Mouse (Mus musculus): Measurements from ENCODE around the gene Pgpep1. TPM values are rescaled to one million over a fixed set of nuclear protein-coding genes. Genes with fewer than 3 reads are reported as not detected.

The Pgpep1 gene
- total RNA-seq, 1 experiment = 21.4 TPM

GRCm38 (mm10) chr8:70657214-70657613 lies 3.0 kb downstream of the Pgpep1 start:
- in situ Hi-C loops (cut with MboI; ENCODE audit: low sequenced_read_pairs in 2 of 2, unreplicated experiment in 2 of 2) = no loop called here
- TF ChIP-seq ZNF384 (IDR thresholded peaks at IDR 0.05; ENCODE audit: low read depth, low read length) (no peak), CHD2 (IDR thresholded peaks at IDR 0.05; ENCODE audit: low read depth, low read length) (no peak), ZC3H11A (IDR thresholded peaks at IDR 0.05; ENCODE audit: borderline replicate concordance, low read depth, low read length) (no peak), HCFC1 (IDR thresholded peaks at IDR 0.05; ENCODE audit: borderline replicate concordance, insufficient read depth, low read length) (no peak), MAFK (IDR thresholded peaks at IDR 0.05; ENCODE audit: insufficient read depth, low read depth, low read length) (no peak)

DNA sequence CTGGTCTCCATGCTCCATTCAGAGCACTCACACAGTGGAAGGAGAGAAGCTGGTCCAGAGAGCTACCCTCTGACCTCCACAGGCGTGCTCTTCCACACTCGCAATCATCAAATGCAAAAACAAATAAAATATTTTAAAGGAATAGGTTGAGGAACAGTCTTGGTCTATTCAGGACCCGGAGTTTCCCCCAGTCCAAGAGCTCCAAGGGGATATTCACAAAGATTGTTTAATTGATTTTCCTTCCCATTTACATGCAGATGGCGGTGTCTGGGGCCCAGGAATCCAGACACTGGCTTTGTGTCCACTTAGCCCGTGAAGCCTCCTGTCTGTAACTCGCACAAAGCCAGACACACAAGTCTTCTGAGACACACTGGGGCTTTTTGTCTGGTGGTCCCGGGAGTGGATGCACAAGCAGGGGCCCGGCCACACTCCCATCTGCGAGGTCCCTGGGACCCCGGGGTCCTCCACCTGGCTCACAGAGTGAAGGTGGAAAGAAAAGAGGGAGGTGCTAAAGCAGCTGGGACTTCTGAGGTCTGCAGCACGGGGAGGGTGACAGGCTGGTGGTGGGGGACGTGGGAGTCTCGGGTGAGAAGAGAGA lies 3.9 kb downstream of the Pgpep1 start:
- no peak for DNase-seq (ENCODE audit: low read depth, low spot score)
- H3K4me1 ChIP-seq (ENCODE audit: control insufficient read depth in 2 of 2, insufficient read depth in 2 of 2, low read length in 2 of 2, poor library complexity in 1 of 2) = peaks cover 5 to 21% of the 10 kb centered on the region in 2 experiments; a peak in 3 of 4 replicates
- in situ Hi-C loops (cut with MboI; ENCODE audit: low sequenced_read_pairs in 2 of 2, unreplicated experiment in 2 of 2) = no loop called here
- TF ChIP-seq ZC3H11A (IDR thresholded peaks at IDR 0.05; ENCODE audit: borderline replicate concordance, low read depth, low read length) (no peak), CHD2 (IDR thresholded peaks at IDR 0.05; ENCODE audit: low read depth, low read length) (no peak), HCFC1 (IDR thresholded peaks at IDR 0.05; ENCODE audit: borderline replicate concordance, insufficient read depth, low read length) (no peak), ZNF384 (IDR thresholded peaks at IDR 0.05; ENCODE audit: low read depth, low read length) (no peak), MAFK (IDR thresholded peaks at IDR 0.05; ENCODE audit: insufficient read depth, low read depth, low read length) (no peak)
- 0 out of 2 replicates have a peak overlapping the region, but pooled peaks have one; percentile 8 for H3K27ac ChIP-seq (ENCODE audit: insufficient read depth, low read depth, low read length, poor library complexity, severe bottlenecking)
- no peak overlapping the region for H3K4me3 ChIP-seq (ENCODE audit: insufficient read depth in 1 of 2, low read depth in 1 of 2, low read length in 2 of 2, poor library complexity in 1 of 2, severe bottlenecking in 1 of 2)
- peak overlapping the region; percentile 58; the same call in 1 of the 2 replicates for H3K9ac ChIP-seq (ENCODE audit: insufficient read depth, low read depth, low read length, poor library complexity, severe bottlenecking)
- H3K9me3 ChIP-seq (ENCODE audit: control insufficient read depth, insufficient read depth, low read depth, low read length) = no peaks in the 10 kb centered on the region
- peaks cover 16% of the 10 kb centered on the region; the same call in 1 of the 2 replicates for H3K36me3 ChIP-seq (ENCODE audit: control insufficient read depth, insufficient read depth, low read length, poor library complexity, severe bottlenecking)

More at GRCm38 (mm10) chr8:70657214-70657613, 3.0 kb downstream of the Pgpep1 start:
- DNase-seq (ENCODE audit: low read depth, low spot score) = no peak
- no peak overlapping the region for H3K27ac ChIP-seq (ENCODE audit: insufficient read depth, low read depth, low read length, poor library complexity, severe bottlenecking)
- no peaks in the 10 kb centered on the region for H3K9me3 ChIP-seq (ENCODE audit: control insufficient read depth, insufficient read depth, low read depth, low read length)
- no peak overlapping the region for H3K4me3 ChIP-seq (ENCODE audit: insufficient read depth in 1 of 2, low read depth in 1 of 2, low read length in 2 of 2, poor library complexity in 1 of 2, severe bottlenecking in 1 of 2)
- peaks cover 5 to 17% of the 10 kb centered on the region in 2 experiments; a peak in 3 of 4 replicates for H3K4me1 ChIP-seq (ENCODE audit: control insufficient read depth in 2 of 2, insufficient read depth in 2 of 2, low read length in 2 of 2, poor library complexity in 1 of 2)
- peaks cover 11% of the 10 kb centered on the region; the same call in 1 of the 2 replicates for H3K36me3 ChIP-seq (ENCODE audit: control insufficient read depth, insufficient read depth, low read length, poor library complexity, severe bottlenecking)
- H3K9ac ChIP-seq (ENCODE audit: insufficient read depth, low read depth, low read length, poor library complexity, severe bottlenecking) = no peak overlapping the region

- H3K36me3 ChIP-seq (ENCODE audit: control insufficient read depth, insufficient read depth, low read length, poor library complexity, severe bottlenecking) = peaks cover 20% of the 10 kb centered on the region; the same call in 1 of the 2 replicates
- H3K27ac ChIP-seq (ENCODE audit: insufficient read depth, low read depth, low read length, poor library complexity, severe bottlenecking) = 0 out of 2 replicates have a peak overlapping the region, but pooled peaks have one; percentile 8
- peaks cover 4 to 21% of the 10 kb centered on the region in 2 experiments; a peak in 3 of 4 replicates for H3K4me1 ChIP-seq (ENCODE audit: control insufficient read depth in 2 of 2, insufficient read depth in 2 of 2, low read length in 2 of 2, poor library complexity in 1 of 2)
- in situ Hi-C loops (cut with MboI; ENCODE audit: low sequenced_read_pairs in 2 of 2, unreplicated experiment in 2 of 2) = no loop called here
- no peak overlapping the region for H3K4me3 ChIP-seq (ENCODE audit: insufficient read depth in 1 of 2, low read depth in 1 of 2, low read length in 2 of 2, poor library complexity in 1 of 2, severe bottlenecking in 1 of 2)
- no peak for TF ChIP-seq ZC3H11A (IDR thresholded peaks at IDR 0.05; ENCODE audit: borderline replicate concordance, low read depth, low read length)
- TF ChIP-seq MAFK (IDR thresholded peaks at IDR 0.05; ENCODE audit: insufficient read depth, low read depth, low read length) = no peak
- TF ChIP-seq HCFC1 (IDR thresholded peaks at IDR 0.05; ENCODE audit: borderline replicate concordance, insufficient read depth, low read length) = no peak
- TF ChIP-seq CHD2 (IDR thresholded peaks at IDR 0.05; ENCODE audit: low read depth, low read length) = no peak
- no peak for TF ChIP-seq ZNF384 (IDR thresholded peaks at IDR 0.05; ENCODE audit: low read depth, low read length)
- H3K9ac ChIP-seq (ENCODE audit: insufficient read depth, low read depth, low read length, poor library complexity, severe bottlenecking) = no peak overlapping the region
- H3K9me3 ChIP-seq (ENCODE audit: control insufficient read depth, insufficient read depth, low read depth, low read length) = no peaks in the 10 kb centered on the region
- no peak for DNase-seq (ENCODE audit: low read depth, low spot score)
Measured at GRCm38 (mm10) chr8:70655469-70655868, 4.7 kb downstream of the Pgpep1 start.

- peaks cover 23% of the 10 kb centered on the region; the same call in 1 of the 2 replicates for H3K36me3 ChIP-seq (ENCODE audit: control insufficient read depth, insufficient read depth, low read length, poor library complexity, severe bottlenecking)
- H3K4me3 ChIP-seq (ENCODE audit: insufficient read depth in 1 of 2, low read depth in 1 of 2, low read length in 2 of 2, poor library complexity in 1 of 2, severe bottlenecking in 1 of 2) = no peak overlapping the region
- no peak for TF ChIP-seq CHD2 (IDR thresholded peaks at IDR 0.05; ENCODE audit: low read depth, low read length)
- TF ChIP-seq ZC3H11A (IDR thresholded peaks at IDR 0.05; ENCODE audit: borderline replicate concordance, low read depth, low read length) = no peak
- TF ChIP-seq HCFC1 (IDR thresholded peaks at IDR 0.05; ENCODE audit: borderline replicate concordance, insufficient read depth, low read length) = no peak
- no peaks in the 10 kb centered on the region for H3K9me3 ChIP-seq (ENCODE audit: control insufficient read depth, insufficient read depth, low read depth, low read length)
- peaks cover 6 to 29% of the 10 kb centered on the region in 2 experiments; a peak in 3 of 4 replicates for H3K4me1 ChIP-seq (ENCODE audit: control insufficient read depth in 2 of 2, insufficient read depth in 2 of 2, low read length in 2 of 2, poor library complexity in 1 of 2)
- no peak overlapping the region for H3K27ac ChIP-seq (ENCODE audit: insufficient read depth, low read depth, low read length, poor library complexity, severe bottlenecking)
- H3K9ac ChIP-seq (ENCODE audit: insufficient read depth, low read depth, low read length, poor library complexity, severe bottlenecking) = no peak overlapping the region
- no peak for DNase-seq (ENCODE audit: low read depth, low spot score)
- in situ Hi-C loops (cut with MboI; ENCODE audit: low sequenced_read_pairs in 2 of 2, unreplicated experiment in 2 of 2) = no loop called here
Measured at GRCm38 (mm10) chr8:70654121-70654520, 6.1 kb downstream of the Pgpep1 start.

Data from ES-E14 (cell line).